Mouse (Mus musculus) C2C12 (cell line): ENCODE results near the gene Bdkrb1.

ENCODE experiments used
- CTCF ChIP-seq: IDR thresholded peaks from one replicate; pipeline ENCODE4 v1.5.1; 2011; ENCODE audit not compliant: control insufficient read depth, insufficient read depth, insufficient read length
- FOSL1 ChIP-seq: IDR thresholded peaks from one replicate; pipeline ENCODE4 v1.8.0; 2011; ENCODE audit warnings: mild to moderate bottlenecking, low read length; ENCODE audit not compliant: poor library complexity, insufficient read depth, severe bottlenecking
- MAX ChIP-seq: IDR thresholded peaks from one replicate; pipeline ENCODE4 v1.6.1; 2011; ENCODE audit warnings: mild to moderate bottlenecking, control low read depth
- MYOD1 ChIP-seq: IDR thresholded peaks from one replicate; pipeline ENCODE4 v1.6.1; 2011; ENCODE audit warnings: low read depth; ENCODE audit not compliant: control insufficient read depth, insufficient read length
- MYOG ChIP-seq: IDR thresholded peaks from one replicate; pipeline ENCODE4 v1.6.1; 2011; ENCODE audit not compliant: control insufficient read depth, insufficient read length; ENCODE audit errors: extremely low read depth
- USF1 ChIP-seq: IDR thresholded peaks from one replicate; pipeline ENCODE4 v1.6.1; 2011; ENCODE audit warnings: low read depth, mild to moderate bottlenecking, control low read depth, moderate library complexity

DNA sequence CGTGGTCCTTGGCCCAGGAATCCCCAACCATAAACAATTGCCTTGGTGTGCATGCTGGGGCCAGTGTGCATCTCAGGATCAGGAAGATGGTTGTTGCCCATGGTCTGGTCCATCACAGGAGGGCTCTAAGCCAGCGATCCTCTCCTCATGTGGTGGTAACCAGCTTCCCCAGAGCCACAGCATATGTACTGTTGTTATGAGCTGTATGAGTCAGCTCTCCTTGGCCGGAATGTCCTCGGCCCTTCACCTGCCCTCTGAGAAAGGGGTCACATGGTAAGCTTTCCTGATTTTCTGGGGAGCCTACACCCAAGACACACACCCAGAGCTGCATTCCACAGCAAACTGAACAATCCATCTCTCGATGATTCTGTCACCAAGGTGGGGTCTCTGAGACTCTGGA lies 37.7 kb upstream of the Bdkrb1 start:
- no peak for TF ChIP-seq CTCF
- no peak for TF ChIP-seq MYOD1
- no peak for TF ChIP-seq MAX
- no peak for TF ChIP-seq USF1
- TF ChIP-seq FOSL1 = no peak
- TF ChIP-seq MYOG = no peak
